Mouse (Mus musculus) liver, postnatal 0 days (tissue): ENCODE data around the gene Uso1. TPM values are rescaled to one million over a fixed set of nuclear protein-coding genes. Genes with fewer than 3 reads are reported as not detected.
"Not testable (repeated sequence)": the region's sequence is repeated elsewhere in the genome, so short reads cannot be mapped to it uniquely, and the experiment has no call there.

Experiments used
- ATAC-seq: fragments of 200-750 bp; cut with Nextera tagmentation; 2 replicates; pipeline ENCODE4 v1.8.0; 2017; ENCODE audit warnings: mild to moderate bottlenecking, moderate library complexity
- DNase-seq: peaks from one replicate; pipeline ENCODE4 v3.0.0-alpha.2; 2016
- H3K27ac ChIP-seq: fragments of 300-500 bp; sonication (generic); 2 replicates; pipeline ENCODE4 v1.5.1; 2014; ENCODE audit warnings: antibody characterized with exemption, moderate library complexity, mild to moderate bottlenecking, low read depth
- H3K27me3 ChIP-seq: fragments of 300-500 bp; sonication (generic); 2 replicates; pipeline ENCODE4 v1.6.1; 2014; ENCODE audit warnings: low read length, control low read depth, mixed read lengths; ENCODE audit not compliant: insufficient read depth
- H3K36me3 ChIP-seq: fragments of 300-500 bp; sonication (generic); replicated peaks from 2 replicates; pipeline ENCODE4 v1.6.1; 2014; ENCODE audit warnings: mild to moderate bottlenecking, control low read depth, low read length, moderate library complexity, mixed read lengths; ENCODE audit not compliant: insufficient read depth
- H3K4me1 ChIP-seq: fragments of 300-500 bp; sonication (generic); 2 replicates; pipeline ENCODE4 v1.6.1; 2014; ENCODE audit warnings: antibody characterized with exemption, mild to moderate bottlenecking, control low read depth; ENCODE audit not compliant: insufficient read depth
- H3K4me2 ChIP-seq: fragments of 300-500 bp; sonication (generic); 2 replicates; pipeline ENCODE4 v1.6.1; 2014; ENCODE audit warnings: low read depth, mild to moderate bottlenecking, low read length, moderate library complexity, mixed read lengths
- H3K4me3 ChIP-seq: fragments of 300-500 bp; sonication (generic); 2 replicates; pipeline ENCODE4 v1.5.1; 2014; ENCODE audit warnings: low read depth, low read length
- H3K9ac ChIP-seq: fragments of 300-500 bp; sonication (generic); replicated peaks from 2 replicates; pipeline ENCODE4 v1.6.1; 2014; ENCODE audit warnings: mild to moderate bottlenecking, moderate library complexity
- H3K9me3 ChIP-seq: fragments of 300-500 bp; sonication (generic); 2 replicates; pipeline ENCODE4 v1.6.1; 2016; ENCODE audit warnings: mild to moderate bottlenecking, control low read depth, low read length, mixed read lengths
- CTCF ChIP-seq: sonication (generic); IDR thresholded peaks from 2 replicates; pipeline ENCODE4 v1.5.1; 2016; ENCODE audit warnings: antibody characterized with exemption, low read depth
- EP300 ChIP-seq: IDR thresholded peaks from 2 replicates; pipeline ENCODE4 v1.6.1; 2016; ENCODE audit warnings: antibody characterized with exemption, low read depth, mild to moderate bottlenecking
- WGBS: fragments of 180-500 bp; shearing (Covaris S2); extraction: QIAGEN DNeasy Blood & Tissue Kit; methylation state at CpG from one replicate; pipeline ENCODE4 v1.1.7; 2014; ENCODE audit not compliant: insufficient replicate concordance; 5-methylcytosine and 5-hydroxymethylcytosine counted together
- polyA plus RNA-seq: library from polyadenylated mRNA; unstranded; fragments of >200 nt; fragmentation: Nextera tagmentation; extraction: Ambion mirVana; gene quantifications from 2 replicates; pipeline ENCODE4 v1.2.1, GENCODE M21; 2015

Gene Uso1
- polyA plus RNA-seq, 1 experiment from 2014 or later, result 22.2 TPM

DNA sequence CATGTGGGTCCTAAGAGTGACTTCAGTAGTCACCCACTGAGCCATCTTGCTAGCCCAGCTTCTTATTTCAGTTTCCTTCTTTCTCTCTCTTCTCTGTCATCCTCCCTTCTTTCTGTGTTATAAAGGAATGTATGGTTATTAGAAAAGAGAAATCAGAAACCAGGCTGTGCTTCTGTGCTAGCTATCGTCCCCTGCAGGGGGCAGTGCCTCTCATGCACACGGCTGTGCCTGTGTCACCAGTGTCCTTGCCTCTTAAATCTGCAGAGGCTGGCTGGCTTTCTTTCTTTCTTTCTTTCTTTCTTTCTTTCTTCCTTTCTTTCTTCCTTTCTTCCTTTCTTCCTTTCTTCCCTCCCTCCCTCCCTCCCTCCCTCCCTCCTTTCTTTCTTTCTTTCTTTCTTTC lies 58.0 kb downstream of the Uso1 start:
- H3K4me1 ChIP-seq, H3K9ac ChIP-seq, H3K4me3 ChIP-seq, H3K4me2 ChIP-seq, H3K27ac ChIP-seq, ATAC-seq, H3K9me3 ChIP-seq, H3K27me3 ChIP-seq: not testable (repeated sequence)
- peak; percentile 67 for TF ChIP-seq CTCF
- DNase-seq, result peak; percentile 42
- 50% methylated on average over 2 of the region's 2 CpGs for WGBS
- peaks cover 61% of the 10 kb centered on the region for H3K36me3 ChIP-seq

DNA sequence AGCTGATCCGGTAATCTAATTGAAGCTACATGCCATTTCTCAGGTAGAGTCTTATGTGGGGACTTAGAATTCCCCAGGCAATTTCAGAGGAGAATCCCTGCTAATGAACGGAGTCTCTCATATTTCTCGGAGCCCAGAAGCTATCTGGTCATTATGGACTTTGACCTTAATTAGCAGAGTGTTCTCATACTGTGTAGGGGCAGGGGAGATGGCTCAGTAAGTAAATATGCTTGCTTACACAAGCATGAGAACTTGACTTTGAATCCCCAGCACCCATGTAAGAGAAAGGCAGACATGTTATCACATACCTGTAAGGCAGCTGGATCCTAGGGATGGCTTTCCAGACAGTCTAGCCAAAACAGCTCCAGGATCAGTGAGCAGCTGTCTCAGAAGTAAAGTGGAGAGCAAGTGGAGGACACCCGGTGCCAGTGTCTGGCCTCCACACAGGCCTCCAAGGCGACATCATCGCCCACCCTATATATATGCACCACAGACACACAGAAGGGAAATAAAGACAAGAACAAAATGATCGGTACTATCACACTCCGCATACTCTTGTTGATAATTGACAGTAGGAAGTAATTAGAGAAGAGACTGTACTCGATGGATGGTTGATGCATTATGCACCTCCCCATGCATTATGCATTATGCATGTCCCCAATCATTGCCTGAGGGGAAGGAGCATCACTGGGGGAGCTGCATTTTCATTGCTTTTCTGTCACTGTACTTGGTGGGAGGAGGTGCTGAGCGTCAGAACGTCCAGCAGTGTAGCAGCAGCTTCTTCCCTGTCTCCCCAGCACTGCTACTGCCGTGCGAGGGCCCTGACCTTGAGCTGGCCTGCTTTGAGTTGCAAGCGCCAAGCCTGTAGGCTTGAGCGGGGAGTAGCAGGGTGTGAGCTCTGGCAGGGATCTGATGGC lies 59.4 kb downstream of the Uso1 start:
- no peaks in the 10 kb centered on the region for H3K27me3 ChIP-seq
- H3K9ac ChIP-seq, result no peak overlapping the region
- DNase-seq, result no peak
- TF ChIP-seq CTCF, result no peak
- TF ChIP-seq EP300, result no peak
- H3K4me3 ChIP-seq, result no peak overlapping the region
- H3K4me1 ChIP-seq, result no peaks in the 10 kb centered on the region
- peak; percentile 56 for ATAC-seq
- no peaks in the 10 kb centered on the region for H3K9me3 ChIP-seq
- H3K27ac ChIP-seq, result no peak overlapping the region
- no peak overlapping the region for H3K4me2 ChIP-seq
- peaks cover 68% of the 10 kb centered on the region for H3K36me3 ChIP-seq
- 84% methylated on average over 15 of the region's 15 CpGs for WGBS

DNA sequence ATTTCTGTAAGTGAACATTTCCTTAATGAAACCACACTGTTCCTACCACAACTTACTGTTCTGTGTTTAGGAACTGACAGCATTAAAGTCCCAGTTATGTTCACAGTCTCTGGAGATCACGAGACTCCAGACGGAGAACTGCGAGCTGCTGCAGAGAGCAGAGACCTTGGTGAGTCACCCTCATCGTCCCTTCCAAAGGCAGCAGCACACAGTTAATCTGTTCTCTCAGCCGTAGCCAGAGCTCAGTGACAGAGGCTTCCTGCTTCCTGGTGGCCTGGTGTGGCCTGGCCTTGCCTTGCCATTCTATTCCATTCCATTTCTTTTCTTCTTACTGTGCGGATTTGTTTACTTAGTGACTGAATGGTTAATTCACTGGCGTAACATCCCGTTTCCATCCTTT lies 60.5 kb downstream of the Uso1 start:
- no peak for ATAC-seq
- peaks cover 62% of the 10 kb centered on the region for H3K36me3 ChIP-seq

DNA sequence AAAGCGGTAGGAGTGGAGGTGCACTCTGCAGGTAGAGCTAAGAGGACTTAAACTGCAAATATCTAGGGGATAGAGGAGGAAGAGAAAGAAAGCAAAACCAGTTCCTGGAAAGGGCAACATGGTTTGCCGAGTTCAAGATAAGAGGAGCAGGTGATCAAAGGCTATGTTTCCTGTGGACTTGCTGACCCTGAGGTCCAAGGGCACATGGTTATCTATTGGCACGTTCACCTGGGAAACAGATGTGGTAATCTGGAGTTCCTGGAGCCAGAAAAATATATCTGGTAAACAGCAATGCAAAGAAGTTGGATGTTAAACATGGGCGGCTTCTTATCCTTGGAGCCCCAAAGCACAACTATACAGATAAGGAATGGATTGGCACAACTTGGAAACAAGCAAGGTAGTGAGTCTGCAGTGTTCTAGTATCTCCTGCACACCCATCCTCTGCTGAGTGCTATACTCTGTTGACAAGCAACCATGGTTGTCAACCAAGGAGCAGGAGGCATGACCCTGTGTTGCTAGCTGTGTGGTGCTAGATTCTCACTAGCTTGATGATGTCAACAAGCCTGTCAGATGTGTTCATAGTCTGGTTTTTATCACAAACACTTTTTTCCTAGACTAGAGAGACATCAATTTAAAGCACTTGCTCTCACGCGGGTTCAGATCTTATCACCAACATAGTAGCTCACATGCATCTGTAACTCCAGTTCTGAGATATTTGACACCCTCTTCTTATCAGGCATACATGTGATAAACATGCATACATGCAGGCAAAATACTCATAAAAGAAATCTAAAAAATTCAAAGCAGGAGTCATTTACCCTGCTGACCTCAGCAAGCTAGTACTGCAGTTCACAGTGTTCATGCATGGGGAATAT lies 66.7 kb downstream of the Uso1 start:
- DNase-seq (peak; percentile 44), ATAC-seq (peak; percentile 94)
- 44% methylated on average over 6 of the region's 6 CpGs for WGBS
- H3K4me2 ChIP-seq, result no peak overlapping the region; the same call in 1 of the 2 replicates
- H3K4me3 ChIP-seq, result no peak overlapping the region
- H3K27me3 ChIP-seq, result no peaks in the 10 kb centered on the region
- TF ChIP-seq EP300 (peak; percentile 78), CTCF (no peak)
- no peak overlapping the region for H3K9ac ChIP-seq
- H3K4me1 ChIP-seq, result peaks cover 21% of the 10 kb centered on the region
- H3K27ac ChIP-seq, result peak overlapping the region; percentile 72
- peaks cover 28% of the 10 kb centered on the region for H3K36me3 ChIP-seq
- no peaks in the 10 kb centered on the region for H3K9me3 ChIP-seq

More for the DNA sequence above, 60.5 kb downstream of the Uso1 start:
- DNase-seq, result no peak
- no peak for TF ChIP-seq CTCF
- no peak for TF ChIP-seq EP300
- Histone ChIP-seq H3K4me1 (no peaks in the 10 kb centered on the region), H3K4me3 (no peak overlapping the region), H3K27ac (no peak overlapping the region), H3K9me3 (no peaks in the 10 kb centered on the region), H3K4me2 (no peak overlapping the region), H3K27me3 (no peaks in the 10 kb centered on the region), H3K9ac (no peak overlapping the region)
- 84% methylated on average over 8 of the region's 8 CpGs for WGBS

DNA sequence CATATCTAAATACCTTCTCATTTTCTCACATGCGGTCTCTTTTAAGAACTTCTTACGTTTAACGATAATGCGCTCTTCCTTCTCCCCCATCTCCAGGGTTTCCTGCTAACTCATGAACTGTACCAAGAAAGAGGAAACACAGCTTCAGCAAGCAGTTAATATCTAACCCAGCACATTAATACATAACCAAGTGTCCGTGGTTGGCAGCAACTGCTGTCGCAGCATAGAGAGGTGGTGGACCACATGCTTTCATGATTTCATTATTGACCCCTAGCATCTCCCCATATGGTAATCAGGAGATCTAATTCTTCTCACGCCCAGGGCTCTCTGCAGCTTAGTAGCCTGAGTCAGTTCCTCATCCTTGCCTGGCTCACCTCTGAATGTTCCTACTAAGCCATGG lies 67.4 kb downstream of the Uso1 start:
- H3K36me3 ChIP-seq, result peaks cover 21% of the 10 kb centered on the region
- no peaks in the 10 kb centered on the region for H3K9me3 ChIP-seq
- peak overlapping the region; percentile 41; the same call in 1 of the 2 replicates for H3K27ac ChIP-seq
- DNase-seq, result no peak
- H3K4me1 ChIP-seq, result peaks cover 21% of the 10 kb centered on the region
- 36% methylated on average over 7 of the region's 7 CpGs for WGBS
- H3K9ac ChIP-seq, result no peak overlapping the region
- no peaks in the 10 kb centered on the region for H3K27me3 ChIP-seq
- ATAC-seq, result no peak
- H3K4me2 ChIP-seq, result no peak overlapping the region; the same call in 1 of the 2 replicates
- TF ChIP-seq CTCF, result no peak
- no peak for TF ChIP-seq EP300
- no peak overlapping the region for H3K4me3 ChIP-seq

DNA sequence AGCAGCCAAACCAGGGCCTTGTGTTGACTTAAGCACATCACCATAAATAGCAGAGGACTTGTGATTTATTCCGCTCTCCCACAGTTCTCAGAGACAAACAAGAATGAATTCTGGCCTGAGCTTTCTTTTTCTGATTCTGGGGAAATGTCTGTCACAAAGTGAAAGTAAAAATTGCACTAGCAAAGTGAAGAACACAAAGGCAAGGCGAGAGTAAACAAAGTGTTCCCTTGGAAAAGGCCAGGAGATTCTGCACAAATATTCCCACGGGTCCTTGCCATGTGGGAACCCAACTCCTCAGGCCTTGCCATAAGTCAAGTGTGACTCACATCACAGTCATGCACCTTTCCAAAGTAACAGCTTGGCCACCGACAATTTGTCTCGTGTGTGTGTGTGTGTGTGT lies 68.0 kb downstream of the Uso1 start:
- Histone ChIP-seq H3K9me3 (no peaks in the 10 kb centered on the region), H3K27me3 (no peaks in the 10 kb centered on the region), H3K4me2 (no peak overlapping the region), H3K36me3 (peaks cover 18% of the 10 kb centered on the region), H3K4me3 (no peak overlapping the region), H3K9ac (no peak overlapping the region), H3K27ac (peak overlapping the region; percentile 41; the same call in 1 of the 2 replicates), H3K4me1 (peaks cover 21% of the 10 kb centered on the region)
- DNase-seq (no peak), ATAC-seq (no peak)
- TF ChIP-seq EP300, result no peak
- no peak for TF ChIP-seq CTCF
- WGBS, result 77% methylated on average over 5 of the region's 5 CpGs
